Mouse (Mus musculus) lung, adult 2 months (tissue): Measurements from ENCODE around the gene Gm5478. TPM values are rescaled to one million over a fixed set of nuclear protein-coding genes. Genes with fewer than 3 reads are reported as not detected.
"Not testable (repeated sequence)": the region's sequence is repeated elsewhere in the genome, so short reads cannot be mapped to it uniquely, and the experiment has no call there.

Source experiments
- DNase-seq: peaks from one replicate; pipeline ENCODE4 v3.0.0; 2022
- H3K4me1 ChIP-seq: fragments of 200-500 bp; 2 replicates; pipeline ENCODE4 v1.6.1; 2011; ENCODE audit warnings: low read length; ENCODE audit not compliant: control insufficient read depth, insufficient read depth
- H3K4me3 ChIP-seq: fragments of 200-500 bp; replicated peaks from 2 replicates; pipeline ENCODE3; 2011; ENCODE audit warnings: low read depth, mild to moderate bottlenecking, control low read depth, low read length; ENCODE audit errors: extremely low read depth
- CTCF ChIP-seq: fragments of 200-500 bp; IDR thresholded peaks from 2 replicates; pipeline ENCODE4 v1.5.1; 2011; ENCODE audit warnings: mild to moderate bottlenecking, low read length, control low read depth; ENCODE audit not compliant: insufficient read depth
- POLR2A ChIP-seq: fragments of 200-500 bp; IDR thresholded peaks from 2 replicates; pipeline ENCODE4 v1.6.1; 2011; ENCODE audit warnings: low read depth, mild to moderate bottlenecking, control low read depth, low read length, borderline replicate concordance; ENCODE audit errors: extremely low read depth
- WGBS: fragments of 180-500 bp; shearing (Covaris S2); methylation state at CpG from one replicate; pipeline ENCODE4 v1.1.7; 2018; 5-methylcytosine and 5-hydroxymethylcytosine counted together
- polyA plus RNA-seq: library from polyadenylated mRNA; depleted of rRNA; stranded (reverse); fragments of >200 nt; gene quantifications from 2 replicates; pipeline ENCODE4 v1.2.3, GENCODE M21; 2012; rRNA removed

Gene Gm5478
- not detected in 2 replicates for polyA plus RNA-seq

DNA sequence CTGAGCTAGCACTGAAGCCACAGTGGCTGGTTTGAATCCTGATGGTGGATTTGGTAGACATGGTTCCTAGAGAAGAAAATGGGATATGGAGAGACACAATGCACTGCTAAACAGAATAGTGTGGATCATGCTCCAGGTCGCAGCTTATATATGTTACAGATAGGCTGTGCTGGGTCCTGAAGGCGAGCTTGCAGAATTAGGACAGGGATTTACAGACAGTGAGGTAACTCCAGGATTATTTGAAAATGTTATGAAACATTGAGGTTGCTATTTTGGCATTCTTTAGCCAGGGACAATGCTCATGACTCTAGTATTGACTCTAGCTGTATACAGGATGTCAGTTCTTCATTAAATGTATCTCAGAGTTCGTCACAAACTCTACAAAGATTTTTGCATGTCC lies at the start of gene Gm5478:
Gm5478 (minus strand) TSS at position 101 of the 400 bp plus-strand sequence.
- H3K4me3 ChIP-seq = no peak within 1 kb of the TSS
- DNase-seq = no peak
- WGBS = 66% methylated on average over 3 of the region's 3 CpGs
- TF ChIP-seq CTCF (no peak), POLR2A (no peak)
- no peaks in the 10 kb centered on the region for H3K4me1 ChIP-seq

DNA sequence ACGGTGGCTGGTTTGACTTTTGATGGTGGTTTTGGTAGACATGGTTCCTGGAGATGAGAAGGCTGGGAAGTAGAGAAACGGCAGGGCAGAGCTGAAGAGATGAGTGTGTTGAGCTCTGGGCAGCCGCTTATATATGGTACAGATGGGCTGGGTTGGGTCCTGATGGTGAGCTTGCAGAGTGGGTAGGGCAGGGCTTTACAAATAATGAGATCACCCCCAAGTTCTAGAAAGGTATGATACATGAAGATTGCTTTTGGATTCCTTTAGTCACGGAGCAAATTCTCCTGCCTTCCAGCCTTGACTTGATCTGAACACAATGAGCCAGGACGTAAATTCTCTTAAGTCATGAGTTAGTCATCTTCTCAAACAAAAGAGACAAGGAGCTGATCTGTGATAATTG lies 47.0 kb upstream of the Gm5478 start, which contains the start of gene Krt6a:
Krt6a (minus strand) TSS at position 101 of the 400 bp plus-strand sequence.
- DNase-seq = no peak
- H3K4me3 ChIP-seq = no peak within 1 kb of the TSS
- no peaks in the 10 kb centered on the region for H3K4me1 ChIP-seq
- WGBS = 69% methylated on average over 5 of the region's 5 CpGs
- TF ChIP-seq CTCF = no peak
- no peak for TF ChIP-seq POLR2A

DNA sequence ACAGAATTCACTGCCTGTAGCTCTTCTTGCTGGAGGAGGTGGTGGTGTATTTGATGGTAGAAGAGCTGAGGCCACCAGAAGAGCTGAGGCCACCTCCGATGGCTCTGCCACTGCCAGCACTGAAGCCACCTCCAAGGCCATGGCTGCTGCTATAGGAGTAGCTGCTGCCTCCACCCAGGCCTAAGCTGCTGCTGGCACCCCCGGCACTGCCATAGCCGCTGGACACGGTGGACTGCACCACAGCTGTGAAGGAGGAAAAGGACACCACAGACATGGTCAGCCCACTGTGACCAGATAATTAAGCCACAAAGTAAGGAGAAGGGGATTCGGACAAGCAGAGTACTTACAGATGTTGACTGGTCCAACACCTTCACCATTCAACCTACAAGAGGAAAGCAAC lies 43.3 kb upstream of the Gm5478 start:
- H3K4me3 ChIP-seq = not testable (repeated sequence)
- WGBS = 93% methylated on average over 5 of the region's 5 CpGs

DNA sequence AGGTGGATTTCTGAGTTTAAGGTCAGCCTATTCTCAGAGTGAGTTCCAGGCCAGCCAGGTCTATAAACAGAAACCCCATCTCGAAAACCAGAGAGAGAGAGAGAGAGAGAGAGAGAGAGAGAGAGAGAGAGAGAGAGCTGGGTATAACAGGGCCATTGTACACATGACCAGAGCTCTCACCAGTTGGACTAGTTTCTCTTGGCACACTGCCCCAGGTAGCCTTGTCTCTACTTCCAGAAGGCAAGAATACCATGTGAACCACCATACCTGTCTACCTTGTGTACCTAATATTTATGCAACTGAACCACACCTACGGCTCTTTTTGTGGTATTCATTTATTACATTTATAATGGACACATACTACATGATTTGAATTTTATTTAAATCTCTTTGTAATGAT lies 41.0 kb upstream of the Gm5478 start:
- no peak for DNase-seq
- Histone ChIP-seq H3K4me3 (no peak overlapping the region), H3K4me1 (no peaks in the 10 kb centered on the region)
- TF ChIP-seq CTCF = no peak
- no peak for TF ChIP-seq POLR2A
- WGBS = 63% methylated on average over 2 of the region's 2 CpGs

More for the DNA sequence above, 43.3 kb upstream of the Gm5478 start:
- not testable (repeated sequence) for DNase-seq, H3K4me1 ChIP-seq

DNA sequence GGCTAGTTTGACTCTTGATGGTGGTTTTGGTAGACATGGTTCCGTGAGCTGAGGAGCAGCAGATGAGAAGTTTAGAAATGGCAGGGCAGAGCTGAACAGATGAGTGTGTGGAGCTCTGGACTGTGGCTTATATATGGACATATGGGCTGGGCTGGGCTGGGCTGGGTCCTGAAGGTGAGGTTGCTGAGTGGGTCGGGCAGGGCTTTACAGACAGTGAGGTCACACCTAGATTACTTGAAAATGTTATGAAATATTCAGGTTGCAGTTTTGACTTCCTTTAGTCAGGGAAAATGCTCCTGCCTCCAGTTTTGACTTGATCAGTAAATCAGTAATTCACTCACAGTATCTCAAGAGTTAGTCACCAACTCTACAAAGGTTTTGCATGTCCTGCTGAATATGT lies 33.0 kb upstream of the Gm5478 start, which contains the start of gene Krt6b:
Krt6b (minus strand) TSS at position 101 of the 400 bp plus-strand sequence.
- WGBS = 67% methylated on average over 2 of the region's 2 CpGs
- H3K4me1 ChIP-seq = no peaks in the 10 kb centered on the region
- no peak for DNase-seq
- TF ChIP-seq POLR2A = no peak
- no peak for TF ChIP-seq CTCF
- H3K4me3 ChIP-seq = no peak within 1 kb of the TSS

DNA sequence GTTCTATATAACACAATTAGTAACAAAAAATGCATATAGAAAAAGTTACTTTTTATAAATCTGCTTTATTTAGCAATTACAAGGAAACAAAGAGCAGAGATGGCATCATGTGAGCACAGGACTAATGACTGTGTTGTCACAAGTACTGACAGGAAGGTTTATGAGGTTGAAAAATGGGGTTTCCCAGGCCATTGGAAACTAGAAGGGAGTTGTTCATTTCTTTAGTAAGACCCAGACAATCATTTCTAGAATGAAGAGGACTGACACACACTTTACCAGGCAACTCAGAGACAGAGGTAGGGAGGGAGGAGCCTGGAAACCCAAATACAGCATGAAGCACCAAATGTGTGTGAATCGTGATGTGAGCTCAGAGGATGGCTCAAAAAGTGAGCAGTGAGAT lies 28.8 kb upstream of the Gm5478 start:
- no peak overlapping the region for H3K4me3 ChIP-seq
- no peak for TF ChIP-seq POLR2A
- no peaks in the 10 kb centered on the region for H3K4me1 ChIP-seq
- 77% methylated on average over 1 of the region's 1 CpGs for WGBS
- DNase-seq = no peak

DNA sequence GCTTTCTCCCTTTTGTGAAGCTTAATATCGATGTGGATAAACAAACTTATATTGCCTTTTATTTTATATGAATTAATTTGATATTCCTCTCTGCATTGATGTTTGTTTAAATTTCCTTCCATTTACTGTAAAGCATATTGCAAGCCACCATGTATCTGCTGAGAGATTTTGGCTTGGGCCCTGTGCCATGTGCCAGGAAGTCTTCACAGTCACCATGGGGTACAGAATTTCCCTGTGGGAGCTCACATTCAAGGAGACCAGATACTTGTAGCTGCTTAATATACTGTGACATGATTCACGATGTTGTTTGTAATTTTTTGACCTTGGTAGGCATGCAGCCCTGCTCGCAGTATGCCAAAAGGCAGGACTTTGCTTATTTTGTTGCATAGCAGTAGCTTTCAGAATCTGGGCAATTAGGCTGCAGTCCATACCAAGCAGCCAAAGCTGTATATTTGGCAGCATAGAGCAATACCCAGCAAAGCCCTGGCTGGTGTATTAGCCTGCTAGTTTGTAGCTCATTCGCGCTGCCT lies 5.6 kb upstream of the Gm5478 start:
- TF ChIP-seq CTCF (no peak), POLR2A (no peak)
- 77% methylated on average over 5 of the region's 5 CpGs for WGBS
- DNase-seq = no peak
- Histone ChIP-seq H3K4me1 (no peaks in the 10 kb centered on the region), H3K4me3 (no peak overlapping the region)

DNA sequence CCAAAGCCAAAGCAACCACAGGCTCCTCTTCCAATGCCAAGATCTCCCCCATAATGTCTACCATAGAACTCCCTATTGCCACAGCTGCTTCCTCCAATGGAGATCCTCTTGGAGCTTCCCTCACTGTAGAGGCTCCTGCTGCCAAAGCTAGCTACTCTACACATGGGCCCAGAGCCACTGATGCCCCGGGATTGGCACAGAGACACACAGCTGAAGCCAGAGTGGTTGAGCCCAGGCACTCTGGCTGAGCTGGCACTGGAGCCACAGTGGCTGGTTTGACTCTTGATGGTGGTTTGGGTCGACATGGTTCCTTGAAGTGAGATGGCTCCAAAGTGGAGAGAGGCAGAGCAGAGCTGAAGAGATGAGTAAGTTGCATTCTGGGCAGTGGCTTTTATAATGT lies 19.3 kb downstream of the Gm5478 start, which contains the start of gene Gm5414:
Gm5414 (minus strand) TSS at position 305 of the 400 bp plus-strand sequence.
- WGBS = 64% methylated on average over 2 of the region's 2 CpGs
- H3K4me3 ChIP-seq = no peak within 1 kb of the TSS

DNA sequence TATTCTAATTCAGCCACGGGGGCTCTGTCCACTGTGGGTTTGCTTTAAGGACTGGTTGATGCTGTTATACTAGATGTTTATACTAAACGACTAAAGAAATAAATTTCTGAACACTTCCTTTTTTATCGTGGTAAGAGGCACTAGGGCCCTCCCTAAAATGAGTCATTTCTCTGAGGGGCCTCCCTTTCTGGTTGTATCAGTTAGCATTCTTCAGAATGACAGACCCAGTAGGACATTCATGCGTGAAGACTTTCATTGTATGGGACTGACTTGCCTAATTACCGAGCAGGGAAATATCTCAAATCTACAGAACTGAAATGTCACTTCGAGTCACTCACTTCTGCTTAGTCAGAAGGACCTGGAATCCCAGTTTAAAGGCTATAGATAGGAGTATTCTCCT lies 48.1 kb downstream of the Gm5478 start:
- no peaks in the 10 kb centered on the region for H3K4me1 ChIP-seq
- H3K4me3 ChIP-seq = no peak overlapping the region
- 42% methylated on average over 6 of the region's 6 CpGs for WGBS
- no peak for DNase-seq
- no peak for TF ChIP-seq CTCF
- TF ChIP-seq POLR2A = no peak

More for the DNA sequence above, 19.3 kb downstream of the Gm5478 start, which contains the start of gene Gm5414:
- TF ChIP-seq CTCF (no peak), POLR2A (no peak)
- no peak for DNase-seq
- no peaks in the 10 kb centered on the region for H3K4me1 ChIP-seq

Other genes with a start within 250 kb of the Gm5478 start
- 136 and 143 TPM in 2 replicates for gene Krt7, start 236.3 kb downstream of the Gm5478 start, polyA plus RNA-seq
- 0.24 and 0.44 TPM in 2 replicates for gene Krt87, start 208.6 kb downstream of the Gm5478 start, polyA plus RNA-seq
- not detected in 2 replicates for gene Krt88, start 199.6 kb downstream of the Gm5478 start, polyA plus RNA-seq
- gene Krt81, start 183.6 kb downstream of the Gm5478 start, polyA plus RNA-seq = not detected in 2 replicates
- 0.09 and 0.12 TPM in 2 replicates for gene Krt86, start 173.9 kb downstream of the Gm5478 start, polyA plus RNA-seq
- 0.06 and 0.25 TPM in 2 replicates for gene Krt83, start 155.9 kb downstream of the Gm5478 start, polyA plus RNA-seq
- gene Gm49425, start 130.1 kb downstream of the Gm5478 start, polyA plus RNA-seq = not detected in 2 replicates
- gene Krt84, start 114.6 kb downstream of the Gm5478 start, polyA plus RNA-seq = 0.13 TPM in 1 of 2 replicates, not detected in the other
- not detected in 2 replicates for gene Krt82, start 96.7 kb downstream of the Gm5478 start, polyA plus RNA-seq
- gene Krt90, start 84.4 kb downstream of the Gm5478 start, polyA plus RNA-seq = 0.22 TPM in 1 of 2 replicates, not detected in the other
- gene Krt75, start 73.5 kb downstream of the Gm5478 start, polyA plus RNA-seq = 0.14 TPM in 1 of 2 replicates, not detected in the other
- gene Gm5414, start 19.2 kb downstream of the Gm5478 start, polyA plus RNA-seq = not detected in 2 replicates
- 1.5 TPM in 1 of 2 replicates, not detected in the other for gene Krt6b, start 32.9 kb upstream of the Gm5478 start, polyA plus RNA-seq
- gene Krt6a, start 46.9 kb upstream of the Gm5478 start, polyA plus RNA-seq = 7.3 TPM in 1 of 2 replicates, not detected in the other
- gene Krt5, start 65.5 kb upstream of the Gm5478 start, polyA plus RNA-seq = 0.79 and 103 TPM in 2 replicates
- gene Krt71, start 95.7 kb upstream of the Gm5478 start, polyA plus RNA-seq = not detected in 2 replicates
- not detected in 2 replicates for gene Krt72, start 139.1 kb upstream of the Gm5478 start, polyA plus RNA-seq
- not detected in 2 replicates for gene Krt73, start 155.0 kb upstream of the Gm5478 start, polyA plus RNA-seq
- not detected in 2 replicates for gene Krt2, start 170.8 kb upstream of the Gm5478 start, polyA plus RNA-seq
- 0.26 and 0.57 TPM in 2 replicates for gene Krt1, start 203.4 kb upstream of the Gm5478 start, polyA plus RNA-seq
- not detected in 2 replicates for gene Krt77, start 222.3 kb upstream of the Gm5478 start, polyA plus RNA-seq
- gene Krt76, start 245.5 kb upstream of the Gm5478 start, polyA plus RNA-seq = 0.46 TPM in 1 of 2 replicates, not detected in the other